Mouse (Mus musculus) embryo, embryonic 11 days (tissue): Measurements from ENCODE around the gene Olfr113.
"Not testable (repeated sequence)": the region's sequence is repeated elsewhere in the genome, so short reads cannot be mapped to it uniquely, and the experiment has no call there.

Experiments used
- DNase-seq: peaks from one replicate; pipeline ENCODE4 v3.0.0-alpha.2; 2015

Olfr113 gene

DNA sequence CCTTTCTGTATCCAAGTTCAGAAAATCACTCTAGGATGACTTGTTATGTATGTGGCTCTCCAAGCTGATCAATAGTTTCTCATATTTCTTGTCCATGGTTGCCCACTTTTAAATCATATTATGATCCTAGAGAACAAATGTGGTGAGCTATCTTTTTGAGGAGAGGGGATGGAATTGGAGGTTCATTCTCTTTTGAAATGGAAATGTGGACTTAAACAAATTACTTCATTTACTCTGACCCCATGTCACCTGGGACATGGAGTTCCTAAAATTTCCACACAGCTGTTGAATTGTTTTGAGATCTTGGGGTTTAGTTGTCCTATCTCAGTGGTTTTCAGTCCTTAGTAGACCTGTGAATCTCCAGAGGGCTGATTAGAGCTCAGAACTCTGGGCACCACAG, at the start of gene Olfr113:
TSS of gene Olfr113 (minus strand) at position 101 of the 400 bp plus-strand sequence.
- DNase-seq = no peak

DNA sequence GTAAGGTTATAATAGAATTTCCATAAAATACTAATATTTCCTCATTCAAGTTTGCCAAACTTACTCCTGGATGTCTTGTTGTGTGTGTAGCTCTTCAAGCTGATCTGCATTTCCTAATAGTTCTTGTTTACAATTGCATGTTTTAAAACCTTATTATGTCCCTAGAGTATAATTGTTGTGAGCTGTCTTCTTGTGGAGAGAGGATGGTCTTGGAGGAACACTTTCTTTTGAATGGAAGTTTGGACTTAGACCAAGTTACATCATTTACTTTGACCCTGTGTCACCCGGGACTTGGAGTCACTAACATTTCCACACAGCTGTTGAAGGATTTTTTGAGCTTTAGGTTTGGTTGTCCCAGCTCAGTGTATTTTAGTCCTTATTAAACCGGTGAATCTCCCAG, 49.5 kb upstream of the Olfr113 start, which contains the start of the genes Olfr115 and Olfr116:
TSS of gene Olfr115 (minus strand) at position 101 of the 400 bp plus-strand sequence.
TSS of gene Olfr116 (minus strand) at position 191 of the 400 bp plus-strand sequence.
- DNase-seq = no peak

DNA sequence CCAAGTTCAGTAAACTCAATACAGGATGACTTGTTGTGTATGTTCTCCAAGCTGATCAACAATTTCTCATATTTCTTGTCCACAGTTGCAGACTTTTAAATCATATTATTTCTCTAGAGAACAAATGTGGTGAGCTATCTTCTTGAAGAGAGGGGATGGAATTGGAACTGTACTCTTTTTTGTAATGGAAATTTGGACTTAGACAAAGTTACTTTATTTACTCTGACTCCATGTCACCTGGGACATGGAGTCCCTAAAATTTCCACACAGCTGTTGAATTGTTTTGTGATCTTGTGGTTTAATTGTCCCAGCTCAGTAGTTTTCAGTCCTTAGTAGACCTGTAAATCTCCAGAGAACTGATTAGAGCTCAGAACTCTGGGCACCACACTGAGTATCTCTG, 15.2 kb upstream of the Olfr113 start, which contains the start of gene Olfr114:
TSS of gene Olfr114 (minus strand) at position 101 of the 400 bp plus-strand sequence.
- no peak for DNase-seq

DNA sequence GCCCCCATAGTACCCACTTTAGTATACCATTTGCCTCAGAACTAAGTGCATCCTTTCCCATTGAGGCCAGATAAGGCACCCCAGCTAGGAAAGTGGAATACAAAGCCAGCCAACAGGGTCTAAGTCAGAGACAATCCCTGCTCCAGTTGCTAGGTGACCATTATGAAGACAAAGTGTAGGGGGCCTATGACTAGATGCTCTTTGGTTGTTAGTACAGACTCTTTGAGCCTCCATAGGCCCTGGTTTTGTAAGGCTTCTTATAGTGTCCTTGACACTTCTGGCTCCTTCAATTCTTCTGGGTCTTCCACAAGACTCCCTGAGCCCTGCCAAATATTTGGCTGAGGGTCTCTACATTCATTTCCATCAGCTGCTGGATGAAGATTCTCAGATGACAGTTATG, 8.1 kb downstream of the Olfr113 start, which contains the start of gene Olfr112:
TSS of gene Olfr112 (minus strand) at position 101 of the 400 bp plus-strand sequence.
- no peak for DNase-seq

DNA sequence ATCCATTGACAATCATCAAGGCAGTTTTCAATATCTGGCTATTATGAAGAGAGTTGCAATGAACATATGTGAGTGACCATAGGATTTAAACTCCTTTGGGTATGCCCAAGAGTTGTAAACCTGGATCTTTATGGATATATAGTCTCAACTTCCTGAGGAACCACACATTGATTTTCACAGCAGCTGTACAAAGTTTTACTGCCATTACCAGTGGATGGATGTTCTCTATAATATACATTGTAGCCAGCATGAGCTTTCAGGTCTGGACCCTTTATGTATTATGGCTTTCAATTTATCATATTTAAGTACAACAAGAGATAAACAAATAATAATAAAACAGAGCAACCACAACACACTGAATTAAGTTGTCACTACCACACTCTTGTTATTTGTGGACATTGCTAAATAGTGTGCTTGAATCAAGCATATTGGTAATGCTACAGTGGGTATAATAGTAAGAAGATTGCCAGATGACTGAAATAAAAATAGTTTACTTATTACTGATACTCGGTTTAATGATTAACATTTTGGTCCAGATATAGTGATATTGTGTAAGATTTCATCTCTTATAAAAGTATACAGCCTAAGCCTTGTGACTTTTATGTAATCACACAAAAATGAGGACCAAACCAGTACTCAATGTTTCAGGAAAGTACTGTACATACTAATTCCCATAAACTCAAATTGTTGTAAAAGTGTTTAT, 18.4 kb downstream of the Olfr113 start:
- DNase-seq = no peak

DNA sequence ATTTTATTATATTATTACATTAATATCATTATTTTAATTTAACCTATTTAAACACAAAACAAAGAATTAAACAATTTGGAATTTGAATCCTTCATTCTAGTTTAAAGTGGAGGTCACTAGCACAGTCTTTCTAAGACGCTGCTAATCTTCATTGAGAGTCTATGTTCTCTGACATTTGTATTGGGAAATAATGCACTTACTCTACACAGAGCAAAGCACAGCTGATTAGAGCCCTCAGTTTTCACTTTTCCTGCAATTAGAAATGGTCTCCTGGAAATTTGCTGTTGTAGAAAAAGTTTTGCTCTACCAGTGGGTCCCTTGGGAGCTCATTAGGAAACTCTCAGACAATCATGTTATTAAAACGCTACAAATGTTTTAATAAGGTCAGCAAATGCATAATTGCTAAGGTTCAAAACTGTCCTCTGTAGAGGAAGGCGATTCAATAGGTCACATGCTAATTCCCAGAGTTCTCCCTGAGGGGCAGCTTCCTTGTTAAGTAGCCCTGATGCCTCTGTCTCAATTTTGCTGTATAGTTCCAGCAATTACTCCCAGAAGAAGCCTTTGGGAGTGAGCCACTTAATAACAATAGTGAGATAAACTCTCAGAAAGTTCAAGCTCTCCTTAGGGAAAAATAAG, 33.5 kb downstream of the Olfr113 start:
- DNase-seq = peak; percentile 5

DNA sequence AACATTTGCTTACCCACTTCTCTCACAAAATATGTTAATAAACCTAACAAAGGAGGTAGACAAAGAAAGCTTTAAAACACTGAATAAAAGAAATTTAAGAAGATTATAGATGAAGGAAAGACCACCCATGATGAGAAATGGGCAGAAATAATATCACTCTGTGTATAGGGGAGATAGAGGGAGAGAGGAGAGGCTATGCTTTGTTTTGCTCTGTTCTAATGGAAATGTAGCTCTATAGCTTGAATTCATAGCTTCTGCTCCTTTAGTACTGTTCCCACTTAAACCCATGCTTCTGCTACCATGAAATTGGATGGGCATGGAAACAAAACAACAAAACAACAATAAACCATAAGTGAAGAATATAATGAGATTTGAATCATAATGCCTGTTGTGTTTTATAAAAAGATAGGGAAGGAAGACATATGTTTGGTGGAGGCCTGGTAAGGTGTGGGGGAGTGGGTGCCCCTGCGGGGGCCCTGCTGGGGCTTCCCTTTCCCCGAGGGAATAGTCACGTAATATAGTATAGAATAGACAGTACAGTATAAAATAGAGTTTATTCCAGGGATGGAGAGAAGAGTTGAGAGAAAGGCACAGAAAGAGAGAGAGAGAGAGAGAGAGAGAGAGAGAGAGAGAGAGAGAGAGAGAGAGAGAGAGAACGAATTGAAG, 35.9 kb downstream of the Olfr113 start:
- DNase-seq = no peak

DNA sequence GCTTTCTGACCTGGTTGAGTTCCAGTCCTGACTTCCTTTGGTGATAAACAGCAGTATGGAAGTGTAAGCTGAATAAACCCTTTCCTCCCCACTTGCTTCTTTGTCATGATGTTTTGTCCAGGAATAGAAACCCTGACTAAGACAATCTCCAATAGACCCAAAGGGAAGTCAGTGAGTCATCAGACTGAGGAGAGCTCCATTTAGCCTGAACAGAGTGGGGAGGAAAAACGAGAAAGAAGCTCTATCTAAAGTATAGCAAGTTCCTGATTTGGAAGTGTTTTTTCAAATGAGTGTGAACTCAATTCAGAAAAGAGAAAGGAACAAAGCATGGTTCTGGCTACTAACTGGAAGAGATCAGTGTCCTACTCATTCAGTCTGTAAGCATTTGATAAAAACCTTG, 39.0 kb downstream of the Olfr113 start:
- DNase-seq = not testable (repeated sequence)

DNA sequence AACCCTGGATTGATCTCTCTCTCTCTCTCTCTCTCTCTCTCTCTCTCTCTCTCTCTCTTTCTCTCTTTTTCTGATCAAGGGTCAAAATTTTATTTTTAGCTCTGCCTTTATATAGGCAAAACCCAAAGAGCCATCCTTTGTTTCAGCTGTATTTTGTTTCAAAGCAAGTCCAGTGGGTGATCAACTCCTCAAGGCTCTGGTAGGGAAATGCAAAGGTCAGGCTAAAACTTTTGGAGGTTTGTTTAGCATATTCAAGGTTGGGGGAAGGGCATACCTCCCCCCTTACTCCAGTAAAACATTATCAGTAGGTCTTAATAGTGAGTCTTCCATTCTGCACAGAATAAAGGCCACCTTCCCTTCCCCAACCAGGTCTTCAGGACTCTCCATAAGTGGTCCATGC, 42.3 kb downstream of the Olfr113 start:
- DNase-seq = no peak

DNA sequence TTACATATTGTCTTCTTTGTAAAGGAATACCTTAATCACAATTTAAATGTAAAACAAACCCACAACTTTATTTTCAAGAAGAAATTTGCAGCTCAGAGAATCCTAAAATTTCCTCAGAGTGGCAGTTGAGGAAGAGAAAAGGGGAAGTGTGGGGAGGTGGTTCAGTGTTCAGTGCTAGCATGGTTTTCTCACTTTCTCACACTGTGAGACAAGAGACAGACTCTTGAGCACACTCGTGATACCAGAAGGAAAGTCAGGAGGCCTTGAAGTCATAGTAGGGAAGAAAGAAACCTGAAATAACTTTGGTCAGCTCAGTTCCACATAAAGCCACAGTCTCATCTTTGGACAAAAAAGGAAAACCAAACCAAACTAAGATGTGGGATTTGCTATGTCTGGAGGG, 52.0 kb downstream of the Olfr113 start:
- DNase-seq = not testable (repeated sequence)

DNA sequence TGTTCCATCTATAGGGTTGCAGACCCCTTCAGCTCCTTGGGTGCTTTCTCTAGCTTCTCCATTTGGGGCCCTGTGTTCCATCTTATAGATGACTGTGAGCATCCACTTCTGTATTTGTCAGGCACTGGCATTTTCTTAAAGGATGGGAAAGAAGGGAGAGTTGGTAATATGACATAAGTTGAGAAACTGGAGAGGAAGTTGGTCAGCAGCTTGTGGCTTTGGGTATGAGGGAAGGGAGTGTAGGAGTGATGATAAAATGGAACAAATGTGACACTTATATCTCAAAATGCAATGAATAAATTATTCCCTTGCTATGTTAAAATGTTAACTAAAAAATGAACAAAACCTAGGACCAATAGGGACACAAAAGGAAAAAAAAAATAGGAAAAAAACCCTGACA, 52.9 kb downstream of the Olfr113 start:
- not testable (repeated sequence) for DNase-seq
